Mouse (Mus musculus) heart, postnatal 0 days (tissue): ENCODE data around the gene Zfp580.

ENCODE experiments used
- CTCF ChIP-seq: IDR thresholded peaks from 2 replicates; pipeline ENCODE4 v1.5.1; 2016; ENCODE audit warnings: antibody characterized with exemption, control low read depth, low read depth
- EP300 ChIP-seq: IDR thresholded peaks from 2 replicates; pipeline ENCODE4 v1.6.1; 2016; ENCODE audit warnings: antibody characterized with exemption, low read depth

DNA sequence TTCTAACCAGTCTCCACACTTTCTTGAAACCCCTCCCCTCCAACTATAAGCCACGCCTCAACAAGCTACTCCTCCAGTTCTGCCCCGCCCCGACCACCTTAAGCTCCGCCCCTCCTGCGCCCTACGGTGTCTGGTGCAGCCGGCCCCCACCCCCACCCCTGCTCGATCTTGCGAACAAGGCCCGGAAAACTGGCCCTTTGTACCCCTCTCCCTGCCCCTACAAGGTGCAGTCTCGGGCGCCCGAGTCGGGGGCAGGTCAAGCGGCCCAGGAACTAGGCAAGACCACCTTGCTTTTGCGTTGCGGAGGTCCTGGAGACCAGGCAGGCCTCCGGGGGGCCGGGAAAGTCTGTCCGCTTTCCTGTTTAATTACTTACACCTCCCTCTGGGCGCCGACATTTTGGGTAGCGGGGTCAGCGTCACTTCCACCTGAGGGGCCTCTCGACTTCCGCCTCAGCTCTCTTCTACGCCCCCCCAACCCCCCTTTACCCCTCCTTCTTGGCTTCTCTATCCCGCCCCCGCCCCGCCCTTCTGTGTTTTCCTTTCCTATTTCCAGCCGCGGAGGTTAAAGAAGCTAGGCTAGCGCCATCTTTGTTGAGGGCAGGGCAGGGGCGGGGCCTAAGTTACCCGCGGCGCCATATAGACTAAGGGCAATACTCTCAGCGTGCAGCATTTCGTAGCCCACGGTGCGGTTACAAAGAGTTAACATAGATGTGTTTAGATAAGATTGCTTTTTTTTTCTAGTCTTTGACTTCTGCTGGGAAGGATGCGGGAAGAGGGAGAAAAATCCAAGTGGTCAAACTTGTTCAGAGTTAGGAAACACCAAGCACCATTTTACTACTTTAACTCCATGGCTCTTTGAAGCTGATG, 36.9 kb upstream of the Zfp580 start, which contains the start of the genes Zfp524 and Fiz1:
- TF ChIP-seq EP300 (no peak), CTCF (no peak)
